Mouse (Mus musculus): ENCODE results near the gene Scarb2.

- TF ChIP-seq CTCF (IDR thresholded peaks at IDR 0.05; ENCODE audit: control insufficient read depth, insufficient read depth, low read length): no peak
- TF ChIP-seq POLR2A (IDR thresholded peaks at IDR 0.05; ENCODE audit: borderline replicate concordance, control insufficient read depth, low read depth, low read length): no peak
These were observed 96.1 kb downstream of the Scarb2 start for GRCm38 (mm10) chr5:92410486-92410885.
